Mouse (Mus musculus) urinary bladder, postnatal 4 days (tissue): ENCODE data around the gene Rarb.

Source experiments
- DNase-seq, 2 experiments: peaks; one replicate each; pipeline ENCODE4 v3.0.0; 2021 to 2022; ENCODE audit warnings: low spot score in 2 of 2

Gene Rarb

GRCm38 (mm10) chr14:16434396-16435171 lies 384.4 kb downstream of the Rarb start:
- no peak for DNase-seq

- DNase-seq: no peak
Observed at GRCm38 (mm10) chr14:16433206-16433605, 385.8 kb downstream of the Rarb start.

GRCm38 (mm10) chr14:16432550-16432949 lies 386.4 kb downstream of the Rarb start:
- DNase-seq: no peak

- no peak for DNase-seq
Observed at GRCm38 (mm10) chr14:16431941-16432499, 386.9 kb downstream of the Rarb start.

- DNase-seq: no peak
Observed at GRCm38 (mm10) chr14:16427569-16427968, 391.4 kb downstream of the Rarb start.

GRCm38 (mm10) chr14:16414163-16414562 lies 404.8 kb downstream of the Rarb start:
- DNase-seq: no peak

GRCm38 (mm10) chr14:16405187-16405586 lies 413.8 kb downstream of the Rarb start:
- no peak for DNase-seq

- no peak for DNase-seq
Observed at GRCm38 (mm10) chr14:16384783-16385182, 434.2 kb downstream of the Rarb start.
